Mouse (Mus musculus): ENCODE data around the gene Ppt2.

The Ppt2 gene

GRCm38 (mm10) chr17:34606186-34607039 lies 21.9 kb downstream of the Ppt2 start:
- no peak for DNase-seq (ENCODE audit: low spot score in 2 of 2)

- peak; percentile 99 for DNase-seq (ENCODE audit: low spot score in 2 of 2)
These were observed 22.7 kb downstream of the Ppt2 start for GRCm38 (mm10) chr17:34605609-34606008.

GRCm38 (mm10) chr17:34604511-34605237 lies 23.6 kb downstream of the Ppt2 start:
- no peak for DNase-seq (ENCODE audit: low spot score in 2 of 2)

- DNase-seq (ENCODE audit: low spot score in 2 of 2) = peak; percentile 95 to 97
These were observed 24.2 kb downstream of the Ppt2 start, which contains the start of gene Agpat1 for GRCm38 (mm10) chr17:34604061-34604508. Gene Agpat1 (plus strand): TSS chr17:34604262.

GRCm38 (mm10) chr17:34603375-34604060 lies 24.8 kb downstream of the Ppt2 start, which contains the start of gene Rnf5:
Gene Rnf5 (minus strand): TSS chr17:34603690.
- DNase-seq (ENCODE audit: low spot score in 2 of 2) = peak; percentile 99 to 100

GRCm38 (mm10) chr17:34601796-34602195 lies 26.5 kb downstream of the Ppt2 start:
- no peak for DNase-seq (ENCODE audit: low spot score in 2 of 2)

GRCm38 (mm10) chr17:34599891-34600290 lies 28.4 kb downstream of the Ppt2 start:
- DNase-seq (ENCODE audit: low spot score in 2 of 2) = no peak

- no peak for DNase-seq (ENCODE audit: low spot score in 2 of 2)
These were observed 30.7 kb downstream of the Ppt2 start, which contains the start of gene Ager for GRCm38 (mm10) chr17:34597566-34598095. Gene Ager (plus strand): TSS chr17:34597862.

GRCm38 (mm10) chr17:34596098-34596497 lies 32.2 kb downstream of the Ppt2 start:
- DNase-seq (ENCODE audit: low spot score in 2 of 2) = no peak

GRCm38 (mm10) chr17:34593752-34594525 lies 34.4 kb downstream of the Ppt2 start:
- DNase-seq (ENCODE audit: low spot score in 2 of 2) = no peak

GRCm38 (mm10) chr17:34592581-34593549 lies 35.4 kb downstream of the Ppt2 start:
- DNase-seq (ENCODE audit: low spot score in 2 of 2) = no peak

- DNase-seq (ENCODE audit: low spot score in 2 of 2) = peak; percentile 73
These were observed 36.3 kb downstream of the Ppt2 start for GRCm38 (mm10) chr17:34591994-34592375.

GRCm38 (mm10) chr17:34591029-34591993 lies 37.0 kb downstream of the Ppt2 start, which contains the start of gene Pbx2:
Gene Pbx2 (plus strand): TSS chr17:34591266.
- DNase-seq (ENCODE audit: low spot score in 2 of 2) = no peak

- no peak for DNase-seq (ENCODE audit: low spot score in 2 of 2)
These were observed 37.9 kb downstream of the Ppt2 start for GRCm38 (mm10) chr17:34590154-34590987.

GRCm38 (mm10) chr17:34589681-34590101 lies 38.6 kb downstream of the Ppt2 start, which contains the start of gene Gpsm3:
Gene Gpsm3 (plus strand): TSS chr17:34589806.
- DNase-seq (ENCODE audit: low spot score in 2 of 2) = no peak

- DNase-seq (ENCODE audit: low spot score in 2 of 2) = no peak
These were observed 39.1 kb downstream of the Ppt2 start for GRCm38 (mm10) chr17:34589206-34589605.

GRCm38 (mm10) chr17:34588767-34589166 lies 39.5 kb downstream of the Ppt2 start:
- DNase-seq (ENCODE audit: low spot score in 2 of 2) = no peak

All from right cerebral cortex, adult 2 months (tissue).